Mouse (Mus musculus): Measurements from ENCODE around the gene Zfp866. TPM values are rescaled to one million over a fixed set of nuclear protein-coding genes. Genes with fewer than 3 reads are reported as not detected.

The Zfp866 gene
- polyA plus RNA-seq (2015; fragmentation: Nextera tagmentation; extraction: Ambion mirVana): 28.2 and 30.6 TPM in 2 replicates

GRCm38 (mm10) chr8:69790773-69791367, at the start of gene Zfp866, which contains the start of gene Atp13a1:
Zfp866 (minus strand) TSS chr8:69791178.
Atp13a1 (plus strand) TSS chr8:69791163.
- H3K36me3 ChIP-seq: peaks cover 22% of the 10 kb centered on the region
- peak within 1 kb of the TSS; percentile 89 for H3K27ac ChIP-seq (replicated peaks)
- ATAC-seq (ENCODE audit: insufficient number of reproducible peaks, low FRiP score, low TSS enrichment, low read depth): peak; percentile 90
- H3K9me3 ChIP-seq (replicated peaks): no peaks in the 10 kb centered on the region
- peak within 1 kb of the TSS; percentile 77 for H3K4me2 ChIP-seq (replicated peaks)
- H3K4me3 ChIP-seq (replicated peaks): peak within 1 kb of the TSS; percentile 100
- H3K9ac ChIP-seq: peak within 1 kb of the TSS; percentile 81
- H3K4me1 ChIP-seq: peaks cover 25% of the 10 kb centered on the region
- under 1% methylated on average over 38 of the region's 38 CpGs for WGBS
- H3K27me3 ChIP-seq: no peaks in the 10 kb centered on the region

- no peak for ATAC-seq (ENCODE audit: insufficient number of reproducible peaks, low FRiP score, low TSS enrichment, low read depth)
- 67% methylated on average over 8 of the region's 8 CpGs for WGBS
- no peak overlapping the region for H3K9ac ChIP-seq
- H3K9me3 ChIP-seq (replicated peaks): no peaks in the 10 kb centered on the region
- H3K4me3 ChIP-seq (replicated peaks): no peak overlapping the region
- H3K36me3 ChIP-seq: no peaks in the 10 kb centered on the region
- H3K4me2 ChIP-seq (replicated peaks): no peak overlapping the region
- peaks cover 7% of the 10 kb centered on the region for H3K4me1 ChIP-seq
- H3K27ac ChIP-seq (replicated peaks): no peak overlapping the region
- H3K27me3 ChIP-seq: no peaks in the 10 kb centered on the region
These were observed 46.2 kb upstream of the Zfp866 start for GRCm38 (mm10) chr8:69837057-69837682.

- H3K4me1 ChIP-seq: peaks cover 7% of the 10 kb centered on the region
These were observed 41.4 kb upstream of the Zfp866 start, which contains the start of gene Pbx4 for GRCm38 (mm10) chr8:69832298-69832853. Pbx4 (plus strand) TSS chr8:69832491.

GRCm38 (mm10) chr8:69826371-69826770, 35.4 kb upstream of the Zfp866 start:
- no peak for ATAC-seq (ENCODE audit: insufficient number of reproducible peaks, low FRiP score, low TSS enrichment, low read depth)
- Histone ChIP-seq H3K4me3 (replicated peaks) (no peak overlapping the region), H3K36me3 (peaks cover 10% of the 10 kb centered on the region; the same call in 1 of the 2 replicates), H3K9ac (no peak overlapping the region), H3K27ac (replicated peaks) (no peak overlapping the region), H3K4me2 (replicated peaks) (no peak overlapping the region), H3K9me3 (replicated peaks) (no peaks in the 10 kb centered on the region), H3K27me3 (no peaks in the 10 kb centered on the region), H3K4me1 (peaks cover 29% of the 10 kb centered on the region)
- 90% methylated on average over 12 of the region's 12 CpGs for WGBS

More at GRCm38 (mm10) chr8:69832298-69832853, 41.4 kb upstream of the Zfp866 start, which contains the start of gene Pbx4:
- peak; percentile 95 for ATAC-seq (ENCODE audit: insufficient number of reproducible peaks, low FRiP score, low TSS enrichment, low read depth)
- H3K36me3 ChIP-seq: no peaks in the 10 kb centered on the region
- WGBS: under 1% methylated on average over 38 of the region's 38 CpGs
- no peaks in the 10 kb centered on the region for H3K27me3 ChIP-seq
- H3K4me2 ChIP-seq (replicated peaks): peak within 1 kb of the TSS; percentile 97
- no peaks in the 10 kb centered on the region for H3K9me3 ChIP-seq (replicated peaks)
- peak within 1 kb of the TSS; percentile 55 for H3K4me3 ChIP-seq (replicated peaks)
- H3K27ac ChIP-seq (replicated peaks): 0 out of 2 replicates have a peak within 1 kb of the TSS, but pooled peaks have one; percentile 22
- H3K9ac ChIP-seq: peak within 1 kb of the TSS; percentile 47

GRCm38 (mm10) chr8:69822386-69823191, 31.6 kb upstream of the Zfp866 start, which contains the start of gene Lpar2:
Lpar2 (plus strand) TSS chr8:69822429.
- Histone ChIP-seq H3K9ac (peak within 1 kb of the TSS; percentile 69), H3K27ac (replicated peaks) (peak within 1 kb of the TSS; percentile 48; the same call in 1 of the 2 replicates), H3K27me3 (no peaks in the 10 kb centered on the region), H3K36me3 (peaks cover 14% of the 10 kb centered on the region; the same call in 1 of the 2 replicates), H3K4me3 (replicated peaks) (peak within 1 kb of the TSS; percentile 67), H3K4me2 (replicated peaks) (peak within 1 kb of the TSS; percentile 88), H3K4me1 (peaks cover 29% of the 10 kb centered on the region), H3K9me3 (replicated peaks) (no peaks in the 10 kb centered on the region)
- ATAC-seq (ENCODE audit: insufficient number of reproducible peaks, low FRiP score, low TSS enrichment, low read depth): peak; percentile 56
- WGBS: under 1% methylated on average over 32 of the region's 35 CpGs

- Histone ChIP-seq H3K27ac (replicated peaks) (no peak overlapping the region), H3K9me3 (replicated peaks) (no peaks in the 10 kb centered on the region), H3K9ac (peak overlapping the region; percentile 69), H3K4me1 (peaks cover 29% of the 10 kb centered on the region), H3K36me3 (peaks cover 19% of the 10 kb centered on the region; the same call in 1 of the 2 replicates), H3K4me3 (replicated peaks) (peak overlapping the region; percentile 67), H3K4me2 (replicated peaks) (peak overlapping the region; percentile 88), H3K27me3 (no peaks in the 10 kb centered on the region)
- WGBS: 3% methylated on average over 19 of the region's 22 CpGs
- peak; percentile 26; the same call in 1 of the 2 replicates for ATAC-seq (ENCODE audit: insufficient number of reproducible peaks, low FRiP score, low TSS enrichment, low read depth)
These were observed 31.0 kb upstream of the Zfp866 start for GRCm38 (mm10) chr8:69821971-69822385.

GRCm38 (mm10) chr8:69820466-69820865, 29.5 kb upstream of the Zfp866 start:
- Histone ChIP-seq H3K27me3 (no peaks in the 10 kb centered on the region), H3K27ac (replicated peaks) (no peak overlapping the region), H3K4me1 (peaks cover 29% of the 10 kb centered on the region), H3K4me3 (replicated peaks) (no peak overlapping the region), H3K9me3 (replicated peaks) (no peaks in the 10 kb centered on the region), H3K9ac (no peak overlapping the region), H3K4me2 (replicated peaks) (no peak overlapping the region), H3K36me3 (peaks cover 19% of the 10 kb centered on the region; the same call in 1 of the 2 replicates)
- WGBS: 74% methylated on average over 9 of the region's 9 CpGs
- ATAC-seq (ENCODE audit: insufficient number of reproducible peaks, low FRiP score, low TSS enrichment, low read depth): no peak

- Histone ChIP-seq H3K4me3 (replicated peaks) (no peak overlapping the region), H3K36me3 (peaks cover 46% of the 10 kb centered on the region), H3K4me2 (replicated peaks) (no peak overlapping the region), H3K4me1 (no peaks in the 10 kb centered on the region), H3K27ac (replicated peaks) (no peak overlapping the region), H3K27me3 (no peaks in the 10 kb centered on the region), H3K9ac (no peak overlapping the region), H3K9me3 (replicated peaks) (no peaks in the 10 kb centered on the region)
- no peak for ATAC-seq (ENCODE audit: insufficient number of reproducible peaks, low FRiP score, low TSS enrichment, low read depth)
- WGBS: 93% methylated on average over 4 of the region's 4 CpGs
These were observed 24.4 kb upstream of the Zfp866 start for GRCm38 (mm10) chr8:69815396-69815795.

- Histone ChIP-seq H3K27me3 (no peaks in the 10 kb centered on the region), H3K4me2 (replicated peaks) (no peak overlapping the region), H3K27ac (replicated peaks) (no peak overlapping the region), H3K9me3 (replicated peaks) (no peaks in the 10 kb centered on the region), H3K4me3 (replicated peaks) (no peak overlapping the region), H3K36me3 (peaks cover 46% of the 10 kb centered on the region), H3K4me1 (no peaks in the 10 kb centered on the region), H3K9ac (no peak overlapping the region)
- 70% methylated on average over 2 of the region's 2 CpGs for WGBS
- ATAC-seq (ENCODE audit: insufficient number of reproducible peaks, low FRiP score, low TSS enrichment, low read depth): no peak
These were observed 23.9 kb upstream of the Zfp866 start for GRCm38 (mm10) chr8:69814881-69815280.

GRCm38 (mm10) chr8:69809820-69810219, 18.8 kb upstream of the Zfp866 start:
- H3K4me2 ChIP-seq (replicated peaks): no peak overlapping the region
- 53% methylated on average over 3 of the region's 3 CpGs for WGBS
- H3K4me1 ChIP-seq: peaks cover 13% of the 10 kb centered on the region
- no peak overlapping the region for H3K4me3 ChIP-seq (replicated peaks)
- no peak overlapping the region for H3K9ac ChIP-seq
- no peak for ATAC-seq (ENCODE audit: insufficient number of reproducible peaks, low FRiP score, low TSS enrichment, low read depth)
- H3K36me3 ChIP-seq: peaks cover 54% of the 10 kb centered on the region
- no peaks in the 10 kb centered on the region for H3K27me3 ChIP-seq
- no peaks in the 10 kb centered on the region for H3K9me3 ChIP-seq (replicated peaks)
- H3K27ac ChIP-seq (replicated peaks): no peak overlapping the region
